Mouse (Mus musculus): ENCODE results near the gene Hk2.
"Not testable (repeated sequence)": the region's sequence is repeated elsewhere in the genome, so short reads cannot be mapped to it uniquely, and the experiment has no call there.

The Hk2 gene

DNA sequence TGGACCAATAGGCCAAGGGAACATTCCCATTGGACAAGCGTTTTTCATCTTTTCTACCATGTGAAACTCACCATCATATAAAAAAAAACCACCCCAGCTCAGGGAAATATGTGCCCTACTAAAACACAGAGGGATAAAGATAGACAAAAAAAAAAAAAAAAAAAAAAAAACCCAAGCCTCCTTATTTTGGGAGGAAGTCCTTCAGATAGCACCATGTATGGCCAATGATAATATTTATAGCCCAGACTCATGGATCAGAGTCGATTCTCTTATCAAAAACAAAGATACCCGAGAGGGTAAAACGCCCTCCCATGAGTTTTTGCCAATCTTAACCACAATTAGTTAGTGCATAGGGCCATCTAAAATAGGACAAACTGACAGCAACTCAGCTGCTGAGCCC, 84.8 kb downstream of the Hk2 start:
- DNase-seq (ENCODE audit: low spot score in 2 of 2) = no peak

DNA sequence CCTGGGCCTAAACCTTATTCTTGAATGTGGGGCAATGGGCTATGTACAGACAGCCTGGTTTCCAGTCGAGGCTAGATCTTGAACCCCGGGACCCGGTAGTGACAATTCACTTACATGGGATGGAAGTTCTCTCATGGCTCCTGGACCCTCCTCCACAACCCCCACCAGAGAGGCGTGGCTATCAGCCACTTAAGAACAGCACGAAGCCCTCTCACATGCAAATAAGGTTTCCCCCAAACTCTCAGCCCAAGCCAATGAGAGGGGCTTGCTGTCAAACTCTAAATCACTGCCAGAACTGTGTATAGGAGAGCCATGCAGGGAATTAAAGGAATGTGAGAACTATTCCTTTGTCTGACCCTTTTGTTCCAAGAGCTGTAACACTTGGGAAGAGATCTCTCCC, 85.7 kb downstream of the Hk2 start:
- not testable (repeated sequence) for DNase-seq (ENCODE audit: low spot score in 2 of 2)

DNA sequence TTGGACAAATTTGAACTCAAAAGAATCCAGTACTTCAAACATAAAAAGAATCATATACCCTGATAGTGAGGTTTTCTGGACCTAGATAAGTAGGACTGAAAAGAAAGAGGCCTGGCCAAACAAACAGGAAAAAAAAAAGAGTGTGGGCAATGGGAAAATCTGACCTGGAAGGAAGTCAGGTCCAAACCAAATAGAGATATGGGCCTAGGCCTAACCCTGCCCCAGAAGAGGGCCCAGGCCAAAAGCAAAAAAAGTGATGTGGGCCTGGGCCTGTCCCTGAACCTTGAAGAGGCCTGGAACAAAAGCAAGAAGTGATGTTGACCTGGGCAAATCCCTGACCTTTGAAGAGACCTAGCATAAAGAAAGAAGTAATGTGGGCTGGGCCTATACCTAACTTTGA, 90.1 kb downstream of the Hk2 start:
- DNase-seq (ENCODE audit: low spot score in 2 of 2) = no peak

GRCm38 (mm10) chr6:82679286-82679685, 95.0 kb downstream of the Hk2 start:
- DNase-seq (ENCODE audit: low spot score in 2 of 2) = not testable (repeated sequence)

GRCm38 (mm10) chr6:82677629-82678028, 96.6 kb downstream of the Hk2 start:
- not testable (repeated sequence) for DNase-seq (ENCODE audit: low spot score in 2 of 2)
